Mouse (Mus musculus): Measurements from ENCODE around the gene Arap2. TPM values are rescaled to one million over a fixed set of nuclear protein-coding genes. Genes with fewer than 3 reads are reported as not detected.

The Arap2 gene
- polyA plus RNA-seq (2015; fragmentation: Nextera tagmentation; extraction: Ambion mirVana), result 3.4 and 5.3 TPM in 2 replicates

DNA sequence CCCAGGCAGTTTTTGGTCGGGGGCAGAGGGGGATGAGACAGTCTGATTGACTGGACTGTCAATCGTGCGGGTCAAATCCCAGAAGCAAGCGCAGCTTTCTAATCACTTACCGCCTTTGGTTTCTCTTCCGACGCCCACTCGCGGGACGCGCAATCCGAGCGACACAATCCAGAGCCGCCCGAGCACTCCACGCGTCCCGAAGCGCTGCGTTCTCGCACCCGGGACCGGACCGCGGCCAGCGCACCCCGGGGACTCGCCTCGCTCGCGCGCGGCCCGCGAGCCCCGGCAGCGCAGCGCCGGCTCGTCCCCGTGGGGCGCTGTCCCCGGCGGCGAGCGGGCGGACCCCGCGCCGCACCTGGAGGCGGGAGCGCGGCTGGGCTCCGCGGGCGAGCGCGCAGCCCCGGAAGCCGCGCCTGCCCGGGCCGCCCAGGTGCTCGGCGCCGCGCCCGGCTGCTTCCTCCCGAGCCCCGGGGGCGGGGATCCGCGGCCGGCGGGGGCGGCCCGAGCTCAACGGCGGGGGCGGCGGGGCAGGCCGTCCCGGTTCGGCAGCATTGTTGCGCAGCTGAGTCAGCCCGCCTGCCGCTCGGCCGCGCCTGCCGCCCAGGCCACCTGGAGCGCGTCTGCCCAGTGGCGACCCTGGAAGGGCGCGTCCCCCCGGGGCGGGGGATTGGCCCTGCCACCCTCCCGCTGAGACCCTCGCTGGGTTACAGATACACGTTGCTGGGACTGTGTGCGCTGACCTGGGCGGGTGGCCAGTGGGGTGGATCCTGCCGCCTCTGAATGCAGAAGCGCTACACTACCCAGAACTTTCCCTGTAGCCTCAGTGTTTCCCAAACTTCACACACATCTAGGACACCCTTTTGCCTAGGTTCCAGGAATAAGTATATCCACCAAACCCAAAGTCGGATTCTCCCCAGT lies at the start of gene Arap2:
Arap2 (minus strand) TSS at position 376 of the 918 bp plus-strand sequence.
- Histone ChIP-seq H3K36me3 (ENCODE audit: control insufficient read depth, insufficient read depth, low read length) (no peaks in the 10 kb centered on the region), H3K9me3 (ENCODE audit: control insufficient read depth, low read length) (no peaks in the 10 kb centered on the region), H3K4me3 (ENCODE audit: low read length) (peak within 1 kb of the TSS; percentile 64), H3K4me2 (ENCODE audit: low read depth, low read length) (peak within 1 kb of the TSS; percentile 88), H3K27ac (ENCODE audit: low read length) (peak within 1 kb of the TSS; percentile 73; the same call in 1 of the 2 replicates), H3K9ac (ENCODE audit: low read depth, low read length) (peak within 1 kb of the TSS; percentile 78), H3K4me1 (ENCODE audit: control insufficient read depth, insufficient read depth, low read length) (peaks cover 6% of the 10 kb centered on the region), H3K27me3 (replicated peaks; ENCODE audit: control insufficient read depth, insufficient read depth, low read length) (no peaks in the 10 kb centered on the region)
- peak; percentile 95 for ATAC-seq
- WGBS, result under 1% methylated on average over 79 of the region's 106 CpGs

DNA sequence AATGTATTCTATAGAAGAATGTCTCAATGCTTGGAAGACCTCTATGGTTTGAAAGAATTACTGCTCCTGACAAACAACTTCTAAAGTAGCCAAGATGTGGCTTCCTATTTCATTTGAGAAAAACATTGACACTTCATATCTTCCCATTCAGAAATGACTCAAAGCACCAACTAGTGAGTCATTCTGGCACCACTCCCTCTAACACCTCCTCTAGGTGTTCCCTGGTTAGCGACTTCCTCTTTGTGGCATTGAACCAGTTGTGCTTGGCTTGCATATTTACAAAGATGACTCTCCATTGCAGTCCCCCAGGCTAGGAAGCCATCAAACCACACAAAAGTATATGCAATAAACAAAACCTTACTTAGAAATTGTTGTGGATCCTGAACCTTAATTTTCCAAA lies 49.8 kb upstream of the Arap2 start:
- no peak overlapping the region for H3K9ac ChIP-seq (ENCODE audit: low read depth, low read length)
- no peak overlapping the region for H3K4me3 ChIP-seq (ENCODE audit: low read length)
- no peak overlapping the region for H3K27ac ChIP-seq (ENCODE audit: low read length)
- ATAC-seq, result no peak
- H3K27me3 ChIP-seq (replicated peaks; ENCODE audit: control insufficient read depth, insufficient read depth, low read length), result no peaks in the 10 kb centered on the region
- no peak overlapping the region for H3K4me2 ChIP-seq (ENCODE audit: low read depth, low read length)
- no peaks in the 10 kb centered on the region for H3K9me3 ChIP-seq (ENCODE audit: control insufficient read depth, low read length)
- 71% methylated on average over 1 of the region's 1 CpGs for WGBS
- no peaks in the 10 kb centered on the region for H3K4me1 ChIP-seq (ENCODE audit: control insufficient read depth, insufficient read depth, low read length)
- H3K36me3 ChIP-seq (ENCODE audit: control insufficient read depth, insufficient read depth, low read length), result no peaks in the 10 kb centered on the region

- WGBS, result 63% methylated on average over 1 of the region's 1 CpGs
- H3K4me2 ChIP-seq (ENCODE audit: low read depth, low read length), result no peak overlapping the region
- H3K27me3 ChIP-seq (replicated peaks; ENCODE audit: control insufficient read depth, insufficient read depth, low read length), result no peaks in the 10 kb centered on the region
- H3K4me1 ChIP-seq (ENCODE audit: control insufficient read depth, insufficient read depth, low read length), result no peaks in the 10 kb centered on the region
- no peaks in the 10 kb centered on the region for H3K9me3 ChIP-seq (ENCODE audit: control insufficient read depth, low read length)
- H3K36me3 ChIP-seq (ENCODE audit: control insufficient read depth, insufficient read depth, low read length), result no peaks in the 10 kb centered on the region
- H3K27ac ChIP-seq (ENCODE audit: low read length), result no peak overlapping the region
- ATAC-seq, result no peak
- H3K4me3 ChIP-seq (ENCODE audit: low read length), result no peak overlapping the region
- H3K9ac ChIP-seq (ENCODE audit: low read depth, low read length), result no peak overlapping the region
Observed at GRCm38 (mm10) chr5:62814072-62814414, 48.1 kb upstream of the Arap2 start.

DNA sequence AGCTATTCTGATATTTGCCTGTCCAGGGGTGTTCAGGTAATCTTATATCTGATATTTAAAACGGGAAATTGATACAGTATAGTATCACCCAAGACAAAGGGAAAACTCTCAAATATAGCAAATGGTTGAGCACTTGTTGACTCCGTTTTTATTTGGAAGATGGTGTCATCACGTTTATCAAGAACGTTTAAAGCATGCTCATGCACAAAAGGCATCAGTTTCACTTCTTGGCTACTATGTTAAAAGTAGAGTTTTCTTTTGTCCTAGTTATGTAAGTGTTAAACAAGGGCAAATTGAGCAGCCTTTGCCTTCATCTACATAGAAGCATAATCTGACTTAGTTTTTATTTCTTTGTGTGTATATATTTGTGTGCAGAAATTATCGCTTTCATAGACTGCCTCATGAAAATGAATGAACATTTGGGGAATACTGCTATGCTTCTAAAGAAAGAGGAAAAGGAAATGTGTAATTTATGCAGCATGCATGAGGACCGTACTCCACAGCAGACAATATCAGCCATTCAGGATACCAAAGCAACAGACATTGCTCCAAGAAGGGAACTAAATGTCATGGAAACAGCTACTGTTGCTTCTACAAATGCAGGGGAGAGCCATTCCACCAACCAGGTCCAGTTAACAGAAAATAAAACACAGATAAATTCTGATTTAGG lies 47.6 kb upstream of the Arap2 start, which contains the start of gene Dthd1:
Dthd1 (plus strand) TSS at position 422 of the 670 bp plus-strand sequence.
- no peaks in the 10 kb centered on the region for H3K36me3 ChIP-seq (ENCODE audit: control insufficient read depth, insufficient read depth, low read length)
- WGBS, result 72% methylated on average over 6 of the region's 6 CpGs
- ATAC-seq, result no peak
- no peak within 1 kb of the TSS for H3K4me3 ChIP-seq (ENCODE audit: low read length)
- H3K9me3 ChIP-seq (ENCODE audit: control insufficient read depth, low read length), result no peaks in the 10 kb centered on the region
- no peak within 1 kb of the TSS for H3K9ac ChIP-seq (ENCODE audit: low read depth, low read length)
- no peak within 1 kb of the TSS for H3K27ac ChIP-seq (ENCODE audit: low read length)
- no peak within 1 kb of the TSS for H3K4me2 ChIP-seq (ENCODE audit: low read depth, low read length)
- H3K4me1 ChIP-seq (ENCODE audit: control insufficient read depth, insufficient read depth, low read length), result no peaks in the 10 kb centered on the region
- H3K27me3 ChIP-seq (replicated peaks; ENCODE audit: control insufficient read depth, insufficient read depth, low read length), result no peaks in the 10 kb centered on the region

DNA sequence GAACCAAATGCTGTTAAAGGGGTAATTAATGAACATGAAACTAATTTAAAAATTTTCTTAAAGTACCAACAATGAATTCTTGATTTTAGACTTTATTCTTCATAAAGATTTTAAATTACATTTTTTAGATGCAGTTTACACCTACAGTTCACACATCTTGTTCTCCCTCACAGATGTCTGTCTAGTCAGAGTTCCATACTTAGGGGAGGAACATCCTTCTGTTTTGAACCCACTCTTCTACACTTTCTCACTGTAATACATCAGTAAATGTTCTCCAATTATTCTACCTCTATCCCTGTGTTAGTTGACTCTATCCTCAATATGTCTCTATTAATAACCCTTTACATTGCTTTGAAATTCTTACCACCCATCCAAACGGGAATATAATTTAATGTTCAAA lies 26.8 kb upstream of the Arap2 start:
- Histone ChIP-seq H3K27ac (ENCODE audit: low read length) (no peak overlapping the region), H3K36me3 (ENCODE audit: control insufficient read depth, insufficient read depth, low read length) (no peaks in the 10 kb centered on the region), H3K4me2 (ENCODE audit: low read depth, low read length) (no peak overlapping the region), H3K9ac (ENCODE audit: low read depth, low read length) (no peak overlapping the region), H3K27me3 (replicated peaks; ENCODE audit: control insufficient read depth, insufficient read depth, low read length) (no peaks in the 10 kb centered on the region), H3K4me3 (ENCODE audit: low read length) (no peak overlapping the region), H3K9me3 (ENCODE audit: control insufficient read depth, low read length) (no peaks in the 10 kb centered on the region), H3K4me1 (ENCODE audit: control insufficient read depth, insufficient read depth, low read length) (no peaks in the 10 kb centered on the region)
- WGBS, result 74% methylated on average over 1 of the region's 1 CpGs
- ATAC-seq, result no peak

DNA sequence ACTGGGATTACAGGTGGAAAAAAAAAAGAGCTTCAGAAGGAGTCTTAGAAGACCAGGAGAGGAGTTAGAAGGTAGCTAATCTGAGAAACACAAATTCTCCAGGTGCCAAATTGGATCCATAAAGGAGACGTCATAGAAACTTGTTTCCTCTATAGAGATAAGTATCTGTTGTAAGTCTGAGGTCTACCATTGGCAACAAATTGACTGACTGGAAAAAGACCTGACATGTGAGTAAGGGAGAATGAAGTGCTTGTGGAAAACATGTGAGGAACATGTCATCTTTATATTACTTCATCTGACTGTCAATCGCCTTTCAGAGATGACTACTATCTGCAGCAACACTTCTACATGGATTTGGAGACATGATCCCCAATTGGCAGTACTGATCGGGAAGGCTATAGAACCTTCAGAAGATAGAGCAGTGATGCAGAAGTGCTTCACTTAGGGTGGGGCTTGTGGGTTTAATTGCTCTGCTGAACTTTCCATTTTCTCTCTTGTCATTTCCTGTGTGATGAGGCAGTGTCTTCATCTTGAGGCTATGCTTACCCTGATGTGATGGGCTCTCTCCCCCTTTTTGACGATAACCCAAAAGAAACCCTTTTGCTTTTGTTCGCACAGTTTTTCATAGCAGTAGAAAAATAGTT lies 25.1 kb upstream of the Arap2 start:
- Histone ChIP-seq H3K27ac (ENCODE audit: low read length) (no peak overlapping the region), H3K4me1 (ENCODE audit: control insufficient read depth, insufficient read depth, low read length) (no peaks in the 10 kb centered on the region), H3K27me3 (replicated peaks; ENCODE audit: control insufficient read depth, insufficient read depth, low read length) (no peaks in the 10 kb centered on the region), H3K9ac (ENCODE audit: low read depth, low read length) (no peak overlapping the region), H3K36me3 (ENCODE audit: control insufficient read depth, insufficient read depth, low read length) (no peaks in the 10 kb centered on the region), H3K4me2 (ENCODE audit: low read depth, low read length) (no peak overlapping the region), H3K9me3 (ENCODE audit: control insufficient read depth, low read length) (no peaks in the 10 kb centered on the region), H3K4me3 (ENCODE audit: low read length) (no peak overlapping the region)
- ATAC-seq, result no peak
- 86% methylated on average over 5 of the region's 5 CpGs for WGBS

GRCm38 (mm10) chr5:62786809-62787208 lies 20.9 kb upstream of the Arap2 start:
- Histone ChIP-seq H3K4me2 (ENCODE audit: low read depth, low read length) (no peak overlapping the region), H3K27ac (ENCODE audit: low read length) (no peak overlapping the region), H3K9ac (ENCODE audit: low read depth, low read length) (no peak overlapping the region), H3K27me3 (replicated peaks; ENCODE audit: control insufficient read depth, insufficient read depth, low read length) (no peaks in the 10 kb centered on the region), H3K36me3 (ENCODE audit: control insufficient read depth, insufficient read depth, low read length) (no peaks in the 10 kb centered on the region), H3K4me1 (ENCODE audit: control insufficient read depth, insufficient read depth, low read length) (no peaks in the 10 kb centered on the region), H3K9me3 (ENCODE audit: control insufficient read depth, low read length) (no peaks in the 10 kb centered on the region), H3K4me3 (ENCODE audit: low read length) (no peak overlapping the region)
- 76% methylated on average over 3 of the region's 3 CpGs for WGBS
- no peak for ATAC-seq

DNA sequence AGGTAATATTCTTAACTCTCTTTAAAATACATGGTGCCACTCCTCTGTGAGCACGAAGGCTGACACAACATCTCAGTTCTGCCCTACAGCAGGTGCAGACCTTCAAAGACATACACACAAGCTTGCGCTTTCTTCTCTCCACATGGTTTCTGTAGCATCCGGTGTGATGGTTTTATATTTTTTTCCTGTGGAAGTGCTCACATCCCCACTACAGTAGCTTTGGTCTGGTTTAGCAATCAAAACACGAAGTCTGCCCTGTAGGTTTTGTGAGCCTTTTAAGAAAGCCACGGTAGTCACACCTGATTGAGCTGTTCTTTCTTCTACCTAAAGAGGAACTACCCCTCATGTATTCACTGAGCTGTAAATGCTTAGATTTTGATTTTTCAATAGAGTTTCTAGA lies 12.7 kb upstream of the Arap2 start:
- Histone ChIP-seq H3K9ac (ENCODE audit: low read depth, low read length) (no peak overlapping the region), H3K4me2 (ENCODE audit: low read depth, low read length) (no peak overlapping the region), H3K36me3 (ENCODE audit: control insufficient read depth, insufficient read depth, low read length) (no peaks in the 10 kb centered on the region), H3K27ac (ENCODE audit: low read length) (no peak overlapping the region), H3K4me3 (ENCODE audit: low read length) (no peak overlapping the region), H3K4me1 (ENCODE audit: control insufficient read depth, insufficient read depth, low read length) (no peaks in the 10 kb centered on the region), H3K9me3 (ENCODE audit: control insufficient read depth, low read length) (no peaks in the 10 kb centered on the region), H3K27me3 (replicated peaks; ENCODE audit: control insufficient read depth, insufficient read depth, low read length) (no peaks in the 10 kb centered on the region)
- ATAC-seq, result no peak
- WGBS, result 82% methylated on average over 5 of the region's 5 CpGs

DNA sequence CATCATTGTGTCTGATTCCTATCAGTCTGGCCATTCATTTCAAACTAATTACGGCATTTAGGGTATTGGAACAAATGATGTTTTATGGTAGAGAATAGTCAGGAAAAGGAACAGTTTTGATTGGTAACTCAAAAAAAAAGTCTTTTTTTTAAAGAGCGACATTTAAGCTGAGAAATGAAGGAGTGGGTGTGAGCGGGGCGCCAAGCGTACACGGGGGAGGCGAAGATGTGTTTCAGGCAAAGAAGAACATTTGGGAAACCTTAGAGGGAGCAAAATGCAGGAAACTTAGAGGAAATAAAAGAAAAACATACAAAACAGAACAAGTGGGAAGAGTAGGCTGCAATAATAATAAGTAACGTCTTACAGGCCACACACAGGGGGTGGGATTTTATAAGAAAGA lies 11.8 kb upstream of the Arap2 start:
- Histone ChIP-seq H3K27ac (ENCODE audit: low read length) (no peak overlapping the region), H3K4me3 (ENCODE audit: low read length) (no peak overlapping the region), H3K9me3 (ENCODE audit: control insufficient read depth, low read length) (no peaks in the 10 kb centered on the region), H3K9ac (ENCODE audit: low read depth, low read length) (no peak overlapping the region), H3K4me2 (ENCODE audit: low read depth, low read length) (no peak overlapping the region), H3K4me1 (ENCODE audit: control insufficient read depth, insufficient read depth, low read length) (no peaks in the 10 kb centered on the region), H3K27me3 (replicated peaks; ENCODE audit: control insufficient read depth, insufficient read depth, low read length) (no peaks in the 10 kb centered on the region), H3K36me3 (ENCODE audit: control insufficient read depth, insufficient read depth, low read length) (no peaks in the 10 kb centered on the region)
- 81% methylated on average over 8 of the region's 8 CpGs for WGBS
- no peak for ATAC-seq
